Mouse (Mus musculus) liver, adult (tissue): ENCODE data around the gene F11r.

Source experiments
- GATA4 ChIP-seq: IDR thresholded peaks from 2 replicates; pipeline ENCODE4 v1.6.1; 2014; ENCODE audit warnings: mild to moderate bottlenecking, low read length; ENCODE audit not compliant: insufficient replicate concordance

Gene F11r

DNA sequence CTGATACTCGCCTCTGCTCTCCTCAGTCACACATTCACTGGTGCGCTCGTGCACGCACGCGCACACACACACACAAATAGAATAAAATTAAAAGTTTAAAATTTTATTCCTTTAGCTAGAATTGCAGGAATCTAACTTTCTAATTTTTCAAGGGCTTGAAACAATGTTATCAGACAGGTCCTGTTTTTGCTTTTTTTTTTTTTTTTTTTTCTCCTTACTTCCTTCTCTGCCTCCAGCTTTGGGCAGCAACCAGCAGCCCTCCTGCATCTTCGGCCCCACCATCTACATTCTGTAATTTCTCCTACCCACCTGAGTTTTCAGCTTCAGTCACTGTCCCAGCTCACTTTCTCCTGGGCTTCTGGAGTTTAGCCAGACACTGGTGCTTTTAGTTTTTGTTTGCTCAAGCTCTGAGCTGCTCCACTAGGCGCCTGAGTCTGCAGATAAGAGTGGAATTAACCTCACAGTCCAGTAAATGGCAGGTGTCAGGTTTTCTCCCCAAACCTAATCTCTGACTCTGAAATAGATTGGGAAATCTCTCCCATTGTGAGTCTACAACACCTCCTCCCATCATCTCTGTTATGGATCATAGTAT, 14.7 kb upstream of the F11r start:
- TF ChIP-seq GATA4 = peak; percentile 51; the same call in 1 of the 2 replicates

DNA sequence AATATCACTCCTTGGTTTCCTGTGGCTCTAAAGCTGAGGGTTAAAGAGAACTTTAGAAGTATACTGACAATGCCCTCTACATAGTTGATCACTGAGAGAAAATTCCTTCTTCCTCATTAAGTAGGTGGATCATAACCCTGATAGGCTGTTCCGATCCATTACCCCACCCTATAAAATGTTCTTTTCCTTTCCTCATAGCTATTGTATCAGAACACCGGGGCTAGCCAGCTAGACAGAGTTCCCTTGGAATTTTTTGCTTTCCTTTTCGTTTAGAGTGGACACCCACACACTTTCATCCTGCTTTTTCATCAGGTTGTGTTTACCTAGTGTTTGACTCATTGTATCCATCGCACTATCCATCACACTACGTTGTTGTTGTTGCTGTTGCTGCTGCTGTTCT, 12.7 kb upstream of the F11r start:
- TF ChIP-seq GATA4 = no peak

DNA sequence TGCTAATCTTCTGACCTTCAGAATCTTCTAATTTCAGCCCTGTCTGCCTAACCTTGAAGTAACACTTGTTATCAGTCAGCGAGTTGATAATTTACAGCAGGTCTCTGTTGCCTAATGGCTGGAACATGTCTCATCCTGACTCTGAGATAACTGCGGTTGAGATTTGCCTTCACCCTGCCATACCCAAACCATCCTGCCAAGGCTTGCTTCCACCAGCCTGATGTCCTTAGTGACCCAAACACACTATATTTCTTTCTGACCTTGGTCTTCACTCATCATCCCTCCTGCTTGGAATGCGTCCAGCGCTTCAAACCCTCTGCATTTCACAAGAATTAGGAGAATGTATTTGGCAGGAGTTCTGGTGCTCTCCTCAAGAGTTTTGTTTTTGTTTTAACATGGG, 12.2 kb upstream of the F11r start:
- peak; percentile 98 for TF ChIP-seq GATA4

DNA sequence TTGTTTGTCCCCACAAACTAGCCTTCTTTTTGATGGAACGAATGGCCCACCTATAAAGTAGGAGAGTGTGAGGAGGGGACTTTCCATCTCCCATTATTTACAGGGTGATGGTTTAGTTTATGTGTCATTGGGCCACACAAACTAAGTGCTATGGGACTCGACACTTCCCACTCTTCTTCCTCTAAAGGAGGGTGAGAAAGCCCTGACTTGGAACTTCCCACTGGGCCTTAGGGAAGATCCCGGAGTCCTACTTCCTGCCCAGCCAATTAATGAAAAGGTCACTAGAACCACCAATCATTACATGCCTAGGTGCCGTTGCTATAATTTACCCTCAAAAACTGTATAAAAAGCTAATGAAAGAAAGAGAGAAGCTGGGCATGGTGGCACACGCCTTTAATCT, 5.2 kb upstream of the F11r start:
- TF ChIP-seq GATA4 = no peak

DNA sequence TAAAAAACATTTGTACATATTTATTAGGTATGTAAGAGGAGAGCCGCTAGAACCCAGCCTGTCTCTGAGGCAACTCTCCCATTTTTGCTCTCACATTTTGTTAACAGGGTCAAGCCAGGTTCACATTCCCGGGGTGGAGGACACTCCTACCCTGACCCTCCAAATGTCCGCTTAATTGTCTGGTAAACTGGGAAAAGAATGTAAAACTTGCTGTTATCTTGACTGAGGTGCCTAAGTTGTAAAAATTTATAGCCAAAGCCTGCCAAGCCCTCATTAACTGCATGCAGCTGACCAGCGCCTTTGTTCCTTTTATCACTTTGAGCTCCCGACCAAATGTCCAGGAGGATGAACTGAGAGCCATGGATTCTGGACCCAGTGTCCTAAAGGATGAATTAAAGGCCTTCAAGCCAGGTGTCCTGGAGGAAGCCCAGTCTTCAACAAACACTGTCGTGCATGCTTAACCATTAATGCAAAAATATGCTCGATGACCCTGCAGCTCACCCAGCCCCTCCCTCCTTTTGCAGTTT, 2.0 kb upstream of the F11r start:
- TF ChIP-seq GATA4 = no peak

DNA sequence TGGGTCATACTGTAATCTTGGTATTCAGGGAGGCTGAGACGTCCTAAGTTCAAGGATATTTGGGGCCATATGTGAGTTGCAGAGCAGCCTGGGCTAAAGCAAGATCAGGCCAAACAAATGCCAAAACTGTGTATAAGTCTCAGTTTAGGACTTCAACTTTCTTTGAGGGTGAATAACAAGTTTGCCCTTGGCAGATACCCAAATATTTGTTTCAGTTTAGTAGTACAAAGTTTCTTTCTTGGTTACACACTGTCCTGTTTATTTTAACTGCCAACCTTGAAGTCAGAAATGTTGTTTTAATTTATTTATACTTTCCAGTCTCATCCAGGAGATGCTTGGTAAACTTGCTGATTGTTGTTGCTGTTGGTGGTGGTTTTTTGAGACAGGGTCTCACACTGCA, 1.4 kb upstream of the F11r start:
- TF ChIP-seq GATA4 = no peak

DNA sequence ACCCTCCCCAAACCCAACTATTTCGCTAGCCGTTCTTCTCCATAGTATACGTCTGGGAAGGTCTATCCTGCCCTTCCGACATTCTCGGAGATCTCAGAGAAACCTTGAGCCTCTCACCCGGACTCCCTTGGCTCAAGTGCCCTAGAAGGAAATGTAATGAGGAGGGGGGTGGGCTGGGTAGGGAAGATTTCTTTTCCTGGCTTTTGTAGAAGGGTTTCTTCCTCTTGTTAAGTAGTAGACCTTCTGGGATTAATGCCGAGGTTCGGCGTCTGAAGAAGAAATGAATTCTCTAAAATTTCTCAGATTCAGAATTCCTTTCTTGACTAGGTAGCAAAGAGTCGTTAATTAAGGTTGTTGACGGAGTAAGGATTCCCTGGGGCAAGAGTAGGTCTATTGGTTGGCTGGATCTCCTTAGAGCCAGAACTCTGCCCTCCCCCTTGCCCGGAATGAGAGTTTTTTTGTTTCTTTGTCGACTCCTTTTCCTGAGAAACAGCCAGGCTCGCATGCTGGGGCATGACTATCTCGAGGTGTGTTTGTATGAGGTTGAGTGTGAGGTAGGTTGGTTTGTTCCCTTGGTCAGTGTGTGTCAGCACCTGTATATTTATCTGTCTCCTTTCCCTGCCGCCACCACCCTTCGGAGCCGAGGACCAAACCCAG, 807 bp downstream of the F11r start:
- TF ChIP-seq GATA4 = no peak

DNA sequence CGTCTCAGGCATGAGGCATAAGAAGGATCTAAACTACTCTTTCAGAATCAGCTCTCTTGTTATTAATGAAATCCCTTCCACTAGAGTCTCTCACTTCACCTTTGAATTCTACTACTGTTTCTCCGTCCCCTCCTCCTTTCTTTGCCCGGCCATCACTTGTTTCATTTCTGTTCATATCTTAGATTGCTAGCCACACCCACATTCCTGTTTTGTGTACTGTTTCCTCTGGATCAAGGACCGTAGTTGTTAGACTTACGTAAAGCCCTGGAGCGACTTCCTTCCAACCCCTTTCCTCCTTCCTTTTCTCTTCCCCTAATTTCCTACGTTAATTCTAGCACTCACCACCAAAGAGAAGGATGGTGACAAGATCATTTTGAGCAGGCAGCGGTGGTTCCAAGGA, 1.7 kb downstream of the F11r start:
- peak; percentile 42; the same call in 1 of the 2 replicates for TF ChIP-seq GATA4

DNA sequence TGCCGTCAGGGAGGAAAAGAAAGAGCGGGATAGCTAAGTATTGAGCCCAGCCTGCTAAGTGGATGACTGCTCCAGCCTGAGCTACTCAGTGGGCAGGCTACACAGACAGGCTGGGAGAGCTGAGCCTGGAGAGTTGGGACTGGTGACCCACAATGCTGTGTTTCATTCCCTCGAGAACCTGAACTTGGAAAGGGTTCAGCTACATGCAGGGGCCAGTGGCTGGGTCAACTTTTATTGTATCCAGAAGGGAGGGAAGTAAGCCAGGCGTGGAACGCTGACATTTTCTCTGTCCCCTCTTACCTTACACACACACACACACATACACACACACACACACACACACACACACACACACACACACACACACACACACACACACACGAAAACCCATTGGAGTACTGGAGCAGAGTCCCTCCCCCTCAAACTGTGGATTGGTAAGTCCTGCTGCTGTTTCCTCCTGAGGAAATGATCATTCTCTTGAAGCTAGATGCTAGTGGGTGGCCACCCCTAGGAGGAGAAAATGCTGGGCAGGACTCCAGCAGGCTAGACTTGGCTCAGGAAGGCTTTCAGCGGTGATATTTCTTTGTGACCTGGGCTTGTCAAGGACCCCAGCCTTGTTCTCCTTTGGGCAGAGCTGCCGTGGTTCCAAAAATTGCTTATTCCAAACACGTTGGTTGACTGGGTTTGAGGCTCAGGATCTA, 2.8 kb downstream of the F11r start:
- TF ChIP-seq GATA4 = no peak

DNA sequence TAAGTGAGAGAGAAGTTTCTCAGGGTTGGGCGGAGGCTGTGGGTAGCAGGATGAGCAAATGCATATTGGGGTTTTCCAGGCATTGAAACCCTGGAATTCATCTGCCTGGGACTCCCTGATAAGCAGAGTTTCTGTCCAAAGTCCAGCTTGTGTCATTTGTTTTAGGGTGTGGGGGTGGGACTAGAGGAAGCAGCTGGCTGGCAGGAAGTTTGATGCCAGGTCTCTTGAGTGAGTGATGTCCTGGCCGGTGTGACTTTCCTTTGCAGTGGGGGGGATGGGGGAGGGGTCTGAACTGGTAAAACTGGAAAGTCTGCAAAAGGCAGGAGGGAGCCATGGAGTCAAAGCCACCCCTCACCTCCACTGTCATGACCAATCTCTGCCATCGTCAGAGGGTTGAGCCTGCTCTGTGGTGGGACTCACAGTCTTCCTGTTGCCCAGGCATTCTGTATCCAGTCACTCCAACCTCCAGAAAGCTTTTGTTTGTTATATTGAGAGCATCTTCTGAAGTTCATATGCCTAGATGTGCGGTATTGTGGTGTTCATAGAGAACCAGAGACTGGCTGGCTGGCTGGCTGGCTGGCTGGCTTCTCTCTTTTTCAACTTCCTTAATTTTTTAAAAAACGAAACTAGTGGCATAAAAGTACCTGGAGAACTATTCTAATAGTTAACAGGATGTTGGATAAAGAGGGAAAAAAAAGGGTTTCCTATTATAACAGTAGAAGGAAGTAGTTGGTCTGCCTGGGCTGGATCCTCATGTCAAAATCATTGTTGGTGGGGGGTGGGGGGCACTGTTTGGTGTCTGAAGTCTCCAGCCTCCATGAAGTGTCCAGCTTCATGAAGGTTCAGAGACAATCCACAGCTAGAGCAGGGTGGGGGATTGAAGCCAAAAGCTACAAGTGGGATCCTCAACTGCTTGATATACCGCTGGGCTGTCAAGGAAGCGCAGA, 4.4 kb downstream of the F11r start:
- peak; percentile 78; the same call in 1 of the 2 replicates for TF ChIP-seq GATA4

DNA sequence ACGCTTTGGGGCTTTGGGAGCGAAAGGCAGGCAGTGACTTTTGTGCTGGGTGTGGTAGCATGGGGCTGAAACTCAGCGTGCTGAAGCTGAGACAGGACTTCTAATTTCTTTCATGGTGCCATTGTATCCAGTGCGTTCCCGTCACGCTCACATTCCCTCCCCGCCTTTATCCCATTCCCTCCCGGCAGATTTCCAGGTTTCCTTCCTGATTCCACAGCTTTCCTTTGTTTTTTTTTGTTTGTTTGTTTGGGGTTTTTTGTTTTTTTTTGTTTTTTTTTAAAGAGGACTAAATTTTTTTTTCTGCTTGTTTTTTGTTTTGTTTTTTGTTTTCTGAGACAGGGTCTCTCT, 5.1 kb downstream of the F11r start:
- TF ChIP-seq GATA4 = no peak

DNA sequence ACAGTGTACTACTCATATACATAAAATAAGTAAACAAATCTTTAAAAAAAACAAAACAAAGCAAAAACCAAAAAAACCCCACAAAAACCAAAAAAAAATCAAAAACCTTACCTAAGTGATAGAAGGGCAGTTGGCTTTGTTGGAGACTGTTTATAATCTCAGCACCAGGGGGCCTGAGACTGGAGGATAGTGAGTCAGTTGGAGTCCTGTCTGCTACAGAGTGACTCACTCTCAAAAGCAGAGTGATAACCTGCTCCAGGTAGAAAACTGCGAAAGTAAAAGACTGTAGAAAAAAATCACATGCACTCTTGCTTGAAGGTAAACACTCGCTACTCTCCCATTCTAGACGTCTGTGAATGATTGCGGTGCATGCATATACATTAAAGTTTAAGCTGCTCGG, 7.7 kb downstream of the F11r start:
- TF ChIP-seq GATA4 = no peak

DNA sequence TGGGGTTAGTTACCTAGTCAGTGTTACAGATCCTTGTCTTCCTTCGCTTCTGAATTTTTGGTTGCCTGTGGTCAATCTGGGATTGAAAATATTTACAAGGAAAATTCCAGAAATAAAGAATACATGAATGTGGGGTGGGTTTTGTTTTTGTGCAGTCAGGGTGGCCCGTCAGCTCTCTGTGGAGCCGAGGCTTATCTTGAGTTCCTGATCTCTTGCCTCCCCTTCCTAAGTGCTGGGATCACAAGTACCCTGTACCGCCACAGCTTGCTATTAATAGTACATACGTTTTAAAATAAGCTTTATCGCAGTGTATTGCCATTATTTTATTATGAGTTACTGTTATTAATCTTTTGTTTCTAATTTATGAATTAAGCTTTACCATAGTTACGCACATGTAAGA, 9.5 kb downstream of the F11r start:
- TF ChIP-seq GATA4 = no peak

DNA sequence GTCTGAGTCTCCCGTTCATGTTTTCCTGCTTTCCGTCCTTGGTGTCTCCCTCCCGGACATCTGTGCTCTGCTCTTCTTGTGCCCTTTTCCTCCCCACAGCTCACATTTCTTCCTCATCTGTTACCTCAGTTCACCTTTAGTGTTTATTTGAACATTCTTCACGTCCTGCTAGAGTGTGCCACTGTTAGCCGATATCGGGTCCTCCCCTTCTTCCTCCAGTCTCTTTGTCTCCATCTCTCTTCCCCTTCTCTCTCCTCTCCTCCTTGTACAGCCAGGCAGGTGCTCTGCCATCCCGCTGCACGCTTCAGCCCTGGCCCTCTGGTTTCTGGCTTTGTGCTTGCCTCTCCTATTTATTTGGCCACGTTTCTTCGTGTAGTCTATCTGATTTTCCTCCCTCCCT, 10.4 kb downstream of the F11r start:
- no peak for TF ChIP-seq GATA4

DNA sequence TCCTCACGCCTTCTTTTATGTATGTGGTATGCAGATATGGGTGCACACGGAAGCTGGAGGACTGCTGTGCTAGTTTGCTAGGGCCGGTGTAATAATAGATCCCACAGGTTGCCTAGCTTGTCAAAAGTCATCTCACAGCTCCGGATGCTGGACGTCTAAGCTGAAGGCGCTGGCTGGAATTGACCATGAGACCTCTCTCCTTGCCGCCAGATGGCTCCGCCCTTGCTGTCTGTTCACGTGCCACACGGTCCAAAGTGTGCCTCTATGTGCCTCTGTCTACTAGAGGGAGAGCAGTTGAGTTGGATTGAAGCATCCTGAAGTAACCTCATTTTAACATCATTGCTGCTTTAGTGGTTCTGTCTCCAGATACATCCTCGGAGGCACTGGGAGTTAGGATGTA, 12.7 kb downstream of the F11r start:
- TF ChIP-seq GATA4 = no peak
